Mouse (Mus musculus): ENCODE measurements around the gene Gde1.

- TF ChIP-seq CTCF (IDR thresholded peaks at IDR 0.05; ENCODE audit: low read depth, low read length): no peak
- no peak for TF ChIP-seq POLR2AphosphoS5 (IDR thresholded peaks at IDR 0.05; ENCODE audit: insufficient replicate concordance, low read depth, low read length)
- TF ChIP-seq TAL1 (conservative IDR thresholded peaks at IDR 0.05; ENCODE audit: low read depth, low read length): no peak
Observed at GRCm38 (mm10) chr7:118676826-118677225, 28.8 kb downstream of the Gde1 start.
